Mouse (Mus musculus): ENCODE data around the gene Eid3. TPM values are rescaled to one million over a fixed set of nuclear protein-coding genes. Genes with fewer than 3 reads are reported as not detected.

The Eid3 gene
- 1.0 TPM for polyA plus RNA-seq (2014; fragmentation: Illumina TruSeq; extraction: RNeasy Lipid Tissue Mini Kit (QIAGEN cat#74804); ENCODE audit: low replicate concordance)

DNA sequence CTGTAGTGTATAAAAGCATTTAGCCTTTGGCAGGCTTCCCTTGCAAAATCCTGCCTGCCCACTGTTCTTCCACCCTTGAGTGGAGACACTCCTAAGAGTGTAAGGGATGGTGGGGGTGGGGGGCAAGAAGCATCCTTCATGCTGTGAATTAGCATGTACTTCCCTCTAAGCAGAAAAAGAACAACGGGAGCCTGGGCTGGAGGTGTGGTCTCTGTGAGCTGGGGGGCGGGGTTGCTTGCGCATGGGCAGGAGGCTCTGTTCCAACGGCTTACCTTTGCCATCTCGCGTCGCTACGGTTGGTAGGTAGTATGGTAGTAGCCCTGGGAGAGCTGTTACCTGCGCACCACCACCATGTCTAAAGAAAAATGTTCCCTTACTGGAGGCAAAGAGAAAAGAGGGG, at the start of gene Eid3:
Gene Eid3, plus strand, starts transcription at position 271 of the 400 bp plus-strand sequence.

DNA sequence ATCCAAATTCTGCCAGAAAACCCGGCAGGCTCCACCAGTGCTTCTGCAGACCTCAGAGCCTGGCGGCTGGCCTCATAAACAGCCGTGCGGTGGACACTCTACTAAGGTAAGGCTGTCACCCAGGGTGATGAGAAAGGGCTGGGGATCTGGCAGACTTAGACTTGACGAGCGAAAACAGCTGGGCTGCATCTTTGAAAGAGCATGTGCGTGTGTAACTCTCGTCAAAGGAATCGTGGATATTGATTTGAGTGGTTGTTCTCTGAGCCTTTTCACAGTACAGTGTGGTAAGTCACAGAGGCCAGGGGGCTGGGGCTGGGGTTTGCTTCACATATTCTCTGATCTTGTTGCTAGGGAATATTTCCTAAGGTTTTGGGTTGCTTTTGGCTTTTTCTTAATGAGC, 32.5 kb upstream of the Eid3 start, which contains the start of gene Txnrd1:
Gene Txnrd1, plus strand, starts transcription at position 26 of the 400 bp plus-strand sequence.

Other genes starting within 250 kb of the Eid3 start
- 19.6 TPM for gene 1190007I07Rik, start 243.4 kb upstream of the Eid3 start, polyA plus RNA-seq (2014; fragmentation: Illumina TruSeq; extraction: RNeasy Lipid Tissue Mini Kit (QIAGEN cat#74804); ENCODE audit: low replicate concordance)
- gene Tdg, start 236.8 kb upstream of the Eid3 start, polyA plus RNA-seq (2014; fragmentation: Illumina TruSeq; extraction: RNeasy Lipid Tissue Mini Kit (QIAGEN cat#74804); ENCODE audit: low replicate concordance): 47.4 TPM
- gene Glt8d2, start 176.0 kb upstream of the Eid3 start, polyA plus RNA-seq (2014; fragmentation: Illumina TruSeq; extraction: RNeasy Lipid Tissue Mini Kit (QIAGEN cat#74804); ENCODE audit: low replicate concordance): 0.45 TPM
- gene Hcfc2, start 170.5 kb upstream of the Eid3 start, polyA plus RNA-seq (2014; fragmentation: Illumina TruSeq; extraction: RNeasy Lipid Tissue Mini Kit (QIAGEN cat#74804); ENCODE audit: low replicate concordance): 63.8 TPM
- 38.1 TPM for gene Nfyb, start 102.5 kb upstream of the Eid3 start, polyA plus RNA-seq (2014; fragmentation: Illumina TruSeq; extraction: RNeasy Lipid Tissue Mini Kit (QIAGEN cat#74804); ENCODE audit: low replicate concordance)
- 211 TPM for gene Txnrd1, start 32.7 kb upstream of the Eid3 start, polyA plus RNA-seq (2014; fragmentation: Illumina TruSeq; extraction: RNeasy Lipid Tissue Mini Kit (QIAGEN cat#74804); ENCODE audit: low replicate concordance)
- 3.7 TPM for gene Chst11, start 118.9 kb downstream of the Eid3 start, polyA plus RNA-seq (2014; fragmentation: Illumina TruSeq; extraction: RNeasy Lipid Tissue Mini Kit (QIAGEN cat#74804); ENCODE audit: low replicate concordance)